Mouse (Mus musculus) liver, embryonic 12.5 days (tissue): ENCODE measurements around the gene Tmem107. TPM values are rescaled to one million over a fixed set of nuclear protein-coding genes. Genes with fewer than 3 reads are reported as not detected.

ENCODE experiments used
- ATAC-seq: fragments of 200-750 bp; cut with Nextera tagmentation; 2 replicates; pipeline ENCODE4 v1.8.0; 2017; ENCODE audit warnings: moderate number of reproducible peaks, mild to moderate bottlenecking, moderate library complexity
- H3K27ac ChIP-seq: fragments of 300-500 bp; sonication (generic); 2 replicates; pipeline ENCODE4 v1.5.1; 2016; ENCODE audit warnings: mild to moderate bottlenecking
- H3K27me3 ChIP-seq: fragments of 300-500 bp; sonication (generic); replicated peaks from 2 replicates; pipeline ENCODE4 v1.6.1; 2016; ENCODE audit warnings: mild to moderate bottlenecking, moderate library complexity
- H3K36me3 ChIP-seq: fragments of 300-500 bp; sonication (generic); 2 replicates; pipeline ENCODE4 v1.6.1; 2016; ENCODE audit warnings: mild to moderate bottlenecking, moderate library complexity
- H3K4me1 ChIP-seq: fragments of 300-500 bp; sonication (generic); 2 replicates; pipeline ENCODE4 v1.6.1; 2016
- H3K4me2 ChIP-seq: fragments of 300-500 bp; sonication (generic); 2 replicates; pipeline ENCODE4 v1.6.1; 2016; ENCODE audit warnings: mild to moderate bottlenecking, moderate library complexity
- H3K4me3 ChIP-seq: fragments of 300-500 bp; sonication (generic); 2 replicates; pipeline ENCODE4 v1.5.1; 2016; ENCODE audit warnings: mild to moderate bottlenecking, moderate library complexity
- H3K9ac ChIP-seq: fragments of 300-500 bp; sonication (generic); 2 replicates; pipeline ENCODE4 v1.6.1; 2016; ENCODE audit warnings: mild to moderate bottlenecking, moderate library complexity
- H3K9me3 ChIP-seq: fragments of 300-500 bp; sonication (generic); replicated peaks from 2 replicates; pipeline ENCODE4 v1.6.1; 2016; ENCODE audit warnings: mild to moderate bottlenecking, moderate library complexity
- WGBS: fragments of 180-500 bp; shearing (Covaris S2); methylation state at CpG from one replicate; pipeline ENCODE4 v1.1.7; 2016; ENCODE audit not compliant: insufficient replicate concordance; 5-methylcytosine and 5-hydroxymethylcytosine counted together
- polyA plus RNA-seq: library from polyadenylated mRNA; unstranded; fragments of >200 nt; fragmentation: Nextera tagmentation; extraction: Ambion mirVana; gene quantifications from 2 replicates; pipeline ENCODE4 v1.2.1, GENCODE M21; 2016

Tmem107 gene
- polyA plus RNA-seq, 1 experiment from 2014 or later = 34.8 TPM

DNA sequence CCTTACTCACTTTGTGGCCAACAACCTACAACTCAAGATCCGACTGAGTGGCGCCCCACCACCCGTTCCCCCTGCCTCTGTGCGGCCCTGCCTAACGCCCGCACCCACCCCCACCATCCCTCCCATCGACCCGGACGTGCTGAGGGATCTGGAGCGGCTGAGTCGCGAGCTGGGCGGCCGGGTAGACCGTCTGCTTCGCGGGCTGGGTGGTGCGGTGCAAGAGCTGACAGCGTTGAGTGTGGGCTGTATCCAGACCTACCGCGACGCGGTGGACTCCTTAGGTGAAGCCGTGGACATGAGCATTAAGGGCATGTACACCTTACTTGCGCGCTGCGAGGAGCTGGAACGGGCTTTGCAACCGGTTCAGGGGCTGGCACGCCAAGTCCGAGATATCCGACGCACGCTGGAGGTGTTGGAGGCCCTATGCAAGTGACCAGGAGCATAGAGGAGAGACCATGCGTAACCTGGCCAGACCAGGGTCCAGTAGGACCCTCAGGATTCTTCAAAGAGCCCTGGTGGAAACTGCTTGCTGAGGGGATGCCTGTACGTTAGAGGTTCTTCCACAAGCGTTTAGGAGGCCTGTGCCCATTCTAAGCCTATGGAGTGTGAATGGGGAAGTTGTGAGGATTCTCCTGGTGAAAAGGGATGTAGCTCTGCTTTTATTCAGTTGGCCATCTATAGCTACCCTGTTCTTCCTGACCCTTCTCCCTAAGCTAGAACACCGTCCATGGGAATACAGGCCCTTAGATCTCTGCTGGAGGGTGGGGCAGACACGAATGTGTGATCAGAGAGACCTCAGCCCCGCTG, 10.0 kb upstream of the Tmem107 start:
- peak overlapping the region; percentile 92 for H3K4me3 ChIP-seq
- no peak for ATAC-seq
- H3K27me3 ChIP-seq = no peaks in the 10 kb centered on the region
- peaks cover 49% of the 10 kb centered on the region for H3K4me1 ChIP-seq
- 2% methylated on average over 40 of the region's 40 CpGs for WGBS
- H3K9ac ChIP-seq = peak overlapping the region; percentile 94
- H3K4me2 ChIP-seq = peak overlapping the region; percentile 91
- H3K9me3 ChIP-seq = no peaks in the 10 kb centered on the region
- H3K36me3 ChIP-seq = no peaks in the 10 kb centered on the region
- H3K27ac ChIP-seq = peak overlapping the region; percentile 90

DNA sequence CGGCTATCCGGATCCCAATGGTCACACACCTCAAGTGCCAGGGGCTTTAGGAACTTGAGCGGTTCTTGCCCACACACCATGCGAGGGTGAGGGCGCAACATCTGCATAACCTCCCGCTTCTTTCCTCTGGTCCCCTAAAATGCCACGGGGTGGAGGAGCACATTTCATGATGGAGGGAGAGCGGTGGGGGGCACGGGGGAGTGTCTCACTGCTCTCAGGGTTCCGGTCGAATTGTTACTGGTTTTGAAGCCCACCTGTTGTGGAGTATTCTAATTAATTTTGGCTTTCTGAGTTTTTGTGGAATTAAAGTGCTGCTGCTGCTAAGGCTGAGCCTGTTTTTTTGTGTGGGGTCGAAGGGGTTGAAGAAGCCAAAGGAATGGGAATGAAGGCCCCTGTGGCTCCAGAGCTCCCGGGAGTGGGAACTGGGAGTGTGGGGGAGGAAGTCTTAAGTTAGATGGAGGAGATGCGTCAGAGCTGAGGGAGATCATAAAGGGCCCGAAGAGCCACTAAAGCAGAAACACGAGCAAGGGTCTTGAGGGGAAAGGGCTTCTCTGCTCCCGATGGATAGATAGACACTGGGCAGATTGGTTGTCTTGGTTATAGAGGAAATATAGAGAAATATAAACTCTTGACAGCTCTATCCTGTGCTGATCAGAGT, 9.2 kb upstream of the Tmem107 start:
- ATAC-seq = no peak
- H3K4me2 ChIP-seq = peak overlapping the region; percentile 91
- H3K4me3 ChIP-seq = peak overlapping the region; percentile 92
- H3K4me1 ChIP-seq = peaks cover 56% of the 10 kb centered on the region
- H3K36me3 ChIP-seq = no peaks in the 10 kb centered on the region
- no peaks in the 10 kb centered on the region for H3K27me3 ChIP-seq
- H3K27ac ChIP-seq = peak overlapping the region; percentile 90
- no peaks in the 10 kb centered on the region for H3K9me3 ChIP-seq
- WGBS = 24% methylated on average over 17 of the region's 17 CpGs
- peak overlapping the region; percentile 94 for H3K9ac ChIP-seq

DNA sequence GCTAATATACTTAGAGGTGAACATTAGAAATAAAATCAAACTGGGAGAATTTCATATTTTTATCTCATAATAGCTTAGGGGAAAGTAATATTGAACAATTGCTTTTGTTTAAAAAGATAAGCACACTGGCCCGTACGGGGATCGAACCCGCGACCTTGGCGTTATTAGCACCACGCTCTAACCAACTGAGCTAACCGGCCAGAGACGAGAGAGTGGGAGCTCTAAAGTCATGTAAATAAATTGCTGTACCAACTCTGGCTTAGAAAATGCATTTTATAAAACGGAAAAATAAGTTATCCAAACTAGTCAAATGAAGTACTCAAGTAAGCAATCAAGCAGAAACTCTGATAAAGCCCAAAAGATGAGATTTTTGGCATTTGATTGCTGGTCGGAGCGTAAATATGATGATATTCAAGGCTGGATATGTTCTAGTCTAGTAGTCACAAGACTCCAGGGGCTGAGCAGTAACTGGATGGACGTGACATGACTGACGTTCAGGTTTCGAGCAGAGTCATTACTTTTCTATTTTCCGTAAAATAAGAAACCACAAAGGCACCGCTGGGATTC, 8.3 kb upstream of the Tmem107 start:
- under 1% methylated on average over 17 of the region's 17 CpGs for WGBS
- no peaks in the 10 kb centered on the region for H3K36me3 ChIP-seq
- H3K27ac ChIP-seq = peak overlapping the region; percentile 75
- no peaks in the 10 kb centered on the region for H3K27me3 ChIP-seq
- ATAC-seq = no peak
- peak overlapping the region; percentile 63; the same call in 1 of the 2 replicates for H3K9ac ChIP-seq
- H3K4me1 ChIP-seq = peaks cover 64% of the 10 kb centered on the region
- peak overlapping the region; percentile 91 for H3K4me2 ChIP-seq
- no peaks in the 10 kb centered on the region for H3K9me3 ChIP-seq
- H3K4me3 ChIP-seq = peak overlapping the region; percentile 92

DNA sequence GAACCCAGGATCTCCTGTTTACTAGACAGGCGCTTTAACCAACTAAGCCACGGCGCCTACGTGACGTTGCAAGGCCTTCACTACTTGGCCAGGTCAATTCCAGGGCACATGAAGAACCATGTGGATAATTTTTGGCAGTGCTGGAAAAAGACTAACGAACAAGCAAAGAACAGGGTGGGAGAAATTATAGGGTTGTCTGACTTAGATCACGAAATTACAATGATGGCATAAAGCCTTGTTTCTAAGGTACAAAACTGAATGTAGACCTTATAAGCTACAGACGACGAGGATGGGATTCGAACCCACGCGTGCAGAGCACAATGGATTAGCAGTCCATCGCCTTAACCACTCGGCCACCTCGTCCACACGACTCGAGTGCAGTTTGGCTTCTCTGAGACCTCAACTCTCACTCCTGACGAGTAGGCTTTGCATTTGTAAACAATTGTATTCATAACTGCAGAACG, 7.8 kb upstream of the Tmem107 start:
- Histone ChIP-seq H3K27me3 (no peaks in the 10 kb centered on the region), H3K4me2 (peak overlapping the region; percentile 91), H3K4me1 (peaks cover 67% of the 10 kb centered on the region), H3K36me3 (no peaks in the 10 kb centered on the region), H3K27ac (peak overlapping the region; percentile 80), H3K4me3 (peak overlapping the region; percentile 92), H3K9me3 (no peaks in the 10 kb centered on the region), H3K9ac (peak overlapping the region; percentile 71)
- WGBS = under 1% methylated on average over 19 of the region's 19 CpGs
- ATAC-seq = peak; percentile 68

DNA sequence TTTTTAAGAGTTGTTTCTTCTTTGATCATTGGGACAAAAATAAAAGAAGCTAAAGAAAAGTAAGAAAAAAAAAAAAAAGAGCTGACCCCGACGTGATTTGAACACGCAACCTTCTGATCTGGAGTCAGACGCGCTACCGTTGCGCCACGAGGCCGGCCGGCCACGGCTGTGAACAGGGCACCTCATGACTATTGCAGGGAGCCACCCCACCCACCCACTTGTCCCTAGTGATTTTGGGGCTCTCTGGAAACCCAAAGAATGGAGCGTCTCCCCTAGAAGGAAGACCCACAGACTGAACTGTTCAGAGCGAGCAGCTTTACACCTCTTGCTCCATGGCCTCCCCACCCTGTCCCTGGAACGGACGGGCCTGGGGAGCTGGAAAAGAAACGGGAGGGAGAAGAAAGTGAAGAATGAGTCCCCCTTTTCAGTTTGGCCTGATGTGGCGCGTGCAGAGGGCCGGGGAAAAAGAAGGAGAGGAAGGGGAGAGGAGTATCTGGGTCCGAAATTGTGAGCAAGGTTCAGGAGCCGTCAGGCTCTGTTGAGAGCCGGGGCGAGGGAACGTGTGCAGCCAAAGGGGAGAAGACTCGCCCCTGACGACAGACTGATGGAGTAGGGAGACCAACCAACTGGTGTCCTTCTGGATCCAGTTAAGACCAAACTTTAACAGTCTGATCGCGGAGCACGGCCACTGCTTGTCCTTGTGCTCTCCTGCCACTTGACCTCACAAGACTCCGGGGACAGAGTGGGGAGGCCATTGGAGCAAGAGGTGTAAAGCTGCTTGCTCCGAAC, 7.0 kb upstream of the Tmem107 start:
- Histone ChIP-seq H3K4me1 (peaks cover 60% of the 10 kb centered on the region), H3K4me3 (peak overlapping the region; percentile 92), H3K36me3 (no peaks in the 10 kb centered on the region), H3K27me3 (no peaks in the 10 kb centered on the region), H3K9me3 (no peaks in the 10 kb centered on the region), H3K4me2 (peak overlapping the region; percentile 91), H3K27ac (peak overlapping the region; percentile 81), H3K9ac (peak overlapping the region; percentile 84)
- ATAC-seq = no peak
- 1% methylated on average over 31 of the region's 31 CpGs for WGBS

DNA sequence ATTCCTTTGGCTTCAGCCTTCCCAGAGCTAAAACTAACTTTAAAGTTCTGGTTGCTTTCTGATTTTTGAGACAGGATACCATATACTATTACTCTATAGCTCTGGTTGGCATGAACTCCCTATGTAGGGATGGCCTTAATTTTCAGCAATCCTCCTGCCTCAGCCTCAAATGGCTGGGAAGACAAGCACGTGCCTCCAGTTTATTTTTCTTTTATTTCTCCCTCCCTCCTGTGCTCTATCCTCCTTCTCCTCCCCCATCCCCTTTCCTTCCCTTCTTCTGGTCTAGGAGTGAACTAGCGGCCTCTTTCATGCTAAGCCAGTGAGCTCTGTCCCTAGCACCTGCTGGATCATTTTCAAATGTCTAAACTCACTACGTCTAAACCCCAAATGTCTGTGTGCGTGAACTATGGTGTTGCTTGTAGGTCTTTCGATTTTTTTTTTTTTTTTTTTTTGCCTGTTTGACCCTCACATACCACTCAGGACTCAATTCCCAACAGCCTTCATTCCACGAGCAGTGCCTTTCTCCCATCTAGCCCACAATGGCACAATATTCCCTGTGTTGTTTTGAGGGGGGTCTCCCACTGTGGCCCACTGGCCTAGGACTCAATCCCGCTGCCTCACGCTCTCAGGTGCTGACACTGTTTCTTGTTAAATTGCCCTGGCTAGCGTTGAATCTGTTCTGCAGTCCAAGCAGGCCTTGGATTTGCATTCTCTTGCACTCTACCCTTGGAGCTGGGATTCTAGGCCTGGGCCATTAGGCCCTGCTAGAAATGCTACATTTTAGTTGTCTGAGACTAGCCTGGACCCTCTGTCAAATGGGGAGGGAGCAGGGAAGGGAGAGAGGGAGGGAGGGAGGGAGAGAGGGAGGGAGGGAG, 6.1 kb upstream of the Tmem107 start:
- peaks cover 58% of the 10 kb centered on the region for H3K4me1 ChIP-seq
- 62% methylated on average over 9 of the region's 9 CpGs for WGBS
- peak overlapping the region; percentile 91 for H3K4me2 ChIP-seq
- H3K27ac ChIP-seq = peak overlapping the region; percentile 81
- no peaks in the 10 kb centered on the region for H3K9me3 ChIP-seq
- H3K9ac ChIP-seq = peak overlapping the region; percentile 84
- no peaks in the 10 kb centered on the region for H3K36me3 ChIP-seq
- H3K4me3 ChIP-seq = peak overlapping the region; percentile 92
- H3K27me3 ChIP-seq = no peaks in the 10 kb centered on the region
- no peak for ATAC-seq

DNA sequence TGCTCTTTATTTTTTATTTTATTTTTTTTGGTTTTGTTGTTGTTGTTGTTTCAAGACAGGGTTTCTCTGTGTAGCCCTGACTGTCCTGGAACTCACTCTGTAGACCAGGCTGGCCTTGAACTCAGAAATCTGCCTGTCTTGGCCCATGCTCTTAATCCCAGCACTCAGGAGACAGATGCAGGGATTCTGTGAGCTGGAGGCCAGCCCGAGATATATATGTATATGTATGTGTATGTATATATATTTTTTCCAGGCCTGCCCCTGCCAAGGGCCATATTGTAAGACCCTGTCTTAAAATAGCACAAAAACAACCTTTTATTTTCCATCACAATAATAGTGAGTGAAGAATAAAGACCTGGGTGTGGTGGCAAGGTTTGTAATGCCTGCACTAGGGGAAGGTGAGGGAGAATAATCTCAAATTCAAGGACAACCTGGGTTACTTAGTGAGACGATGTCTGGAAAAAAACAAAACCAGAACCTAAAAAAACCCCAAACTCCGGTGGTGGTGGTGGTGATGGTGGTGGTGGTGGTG, 5.1 kb upstream of the Tmem107 start:
- no peaks in the 10 kb centered on the region for H3K36me3 ChIP-seq
- peaks cover 64% of the 10 kb centered on the region for H3K4me1 ChIP-seq
- H3K9me3 ChIP-seq = no peaks in the 10 kb centered on the region
- H3K4me2 ChIP-seq = peak overlapping the region; percentile 91
- no peaks in the 10 kb centered on the region for H3K27me3 ChIP-seq
- H3K27ac ChIP-seq = peak overlapping the region; percentile 10; the same call in 1 of the 2 replicates
- peak overlapping the region; percentile 57; the same call in 1 of the 2 replicates for H3K4me3 ChIP-seq
- 57% methylated on average over 3 of the region's 3 CpGs for WGBS
- no peak overlapping the region for H3K9ac ChIP-seq
- no peak for ATAC-seq

DNA sequence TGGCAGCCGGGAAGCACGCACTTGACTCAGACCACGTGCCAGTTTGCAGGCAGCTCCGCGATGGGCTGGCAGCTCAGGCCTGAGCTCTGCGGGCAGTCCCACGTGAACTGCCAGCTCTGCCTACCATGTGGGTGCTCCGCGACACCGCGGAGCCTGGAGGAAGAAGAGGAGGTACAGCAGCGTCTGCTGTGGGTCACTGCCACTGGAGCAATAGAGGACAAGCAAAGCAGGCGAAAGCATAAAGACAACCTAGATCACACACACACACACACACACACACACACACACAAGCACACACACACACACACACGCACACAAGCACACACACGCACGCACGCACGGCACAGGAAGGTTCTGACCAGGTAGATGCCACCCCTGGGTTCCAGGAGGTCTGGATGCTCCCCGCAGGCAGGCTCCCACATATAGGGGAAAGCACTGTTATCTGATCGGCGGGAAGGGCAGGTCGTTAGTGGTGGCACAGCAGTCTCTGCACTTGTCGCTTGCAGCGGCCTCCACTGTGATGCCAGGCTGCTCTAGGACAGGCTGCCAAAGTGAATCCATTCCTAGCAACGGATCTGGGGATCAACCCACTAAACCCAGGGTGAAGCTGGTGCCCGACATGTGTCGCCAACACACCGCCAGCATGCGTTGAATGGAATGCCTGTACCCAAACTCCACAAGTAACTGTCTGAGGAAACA, 4.3 kb upstream of the Tmem107 start:
- Histone ChIP-seq H3K36me3 (no peaks in the 10 kb centered on the region), H3K27ac (peak overlapping the region; percentile 69), H3K4me1 (peaks cover 60% of the 10 kb centered on the region), H3K4me3 (peak overlapping the region; percentile 57), H3K9me3 (no peaks in the 10 kb centered on the region), H3K4me2 (peak overlapping the region; percentile 91), H3K9ac (peak overlapping the region; percentile 70), H3K27me3 (no peaks in the 10 kb centered on the region)
- WGBS = 9% methylated on average over 29 of the region's 29 CpGs
- peak; percentile 38 for ATAC-seq

DNA sequence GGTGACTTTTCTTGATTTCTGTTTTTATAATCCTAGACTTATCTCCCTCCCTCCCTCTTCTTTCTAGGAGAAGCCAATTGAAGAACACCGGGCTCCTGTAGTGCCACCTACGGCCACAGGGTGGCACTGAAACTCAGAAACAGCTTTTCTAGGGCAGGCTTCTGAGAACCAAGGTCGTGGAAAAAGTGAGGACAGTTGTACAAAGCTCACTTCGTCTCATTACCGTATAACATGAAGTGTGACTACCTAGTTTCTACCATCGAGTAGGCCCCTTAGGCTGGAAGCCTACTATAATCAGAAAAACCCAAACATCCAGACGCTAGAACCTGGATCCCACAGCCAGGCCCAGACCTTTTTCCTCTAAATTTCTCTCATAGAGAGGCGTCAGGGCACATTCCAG, 3.6 kb upstream of the Tmem107 start:
- Histone ChIP-seq H3K4me3 (peak overlapping the region; percentile 57), H3K9ac (peak overlapping the region; percentile 70; the same call in 1 of the 2 replicates), H3K9me3 (no peaks in the 10 kb centered on the region), H3K36me3 (no peaks in the 10 kb centered on the region), H3K27me3 (no peaks in the 10 kb centered on the region), H3K27ac (peak overlapping the region; percentile 69), H3K4me2 (peak overlapping the region; percentile 91), H3K4me1 (peaks cover 60% of the 10 kb centered on the region)
- WGBS = 13% methylated on average over 8 of the region's 8 CpGs
- no peak for ATAC-seq

DNA sequence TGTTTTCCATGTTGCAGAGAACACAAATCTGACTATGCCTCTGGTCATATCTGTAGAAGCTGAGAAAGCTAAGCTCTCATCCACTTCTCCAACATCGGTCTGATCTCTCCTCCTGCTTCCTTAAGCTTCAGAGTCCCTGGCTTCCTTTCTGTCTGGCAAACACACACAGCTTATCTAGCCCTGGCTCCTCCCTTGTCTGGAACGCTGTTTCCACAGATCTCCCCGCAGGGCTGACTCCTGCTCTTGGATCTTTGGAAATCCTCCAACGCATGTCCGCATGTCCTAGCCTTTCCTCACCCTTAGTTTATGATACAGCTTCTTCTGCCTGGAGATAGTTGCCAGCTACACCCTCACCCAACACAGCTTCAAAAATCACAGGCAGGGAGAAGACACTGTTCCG, 3.0 kb upstream of the Tmem107 start:
- peaks cover 65% of the 10 kb centered on the region for H3K4me1 ChIP-seq
- WGBS = 50% methylated on average over 6 of the region's 6 CpGs
- H3K27me3 ChIP-seq = no peaks in the 10 kb centered on the region
- no peak overlapping the region for H3K27ac ChIP-seq
- ATAC-seq = no peak
- H3K4me2 ChIP-seq = peak overlapping the region; percentile 91
- H3K9ac ChIP-seq = 0 out of 2 replicates have a peak overlapping the region, but pooled peaks have one; percentile 22
- no peak overlapping the region for H3K4me3 ChIP-seq
- H3K9me3 ChIP-seq = no peaks in the 10 kb centered on the region
- H3K36me3 ChIP-seq = no peaks in the 10 kb centered on the region
